Mouse (Mus musculus) lung, adult 2 months (tissue): ENCODE measurements around the gene Parp6.

Experiments used
- CTCF ChIP-seq: fragments of 200-500 bp; IDR thresholded peaks from 2 replicates; pipeline ENCODE4 v1.5.1; 2011; ENCODE audit warnings: mild to moderate bottlenecking, low read length, control low read depth; ENCODE audit not compliant: insufficient read depth
- POLR2A ChIP-seq: fragments of 200-500 bp; IDR thresholded peaks from 2 replicates; pipeline ENCODE4 v1.6.1; 2011; ENCODE audit warnings: low read depth, mild to moderate bottlenecking, control low read depth, low read length, borderline replicate concordance; ENCODE audit errors: extremely low read depth

DNA sequence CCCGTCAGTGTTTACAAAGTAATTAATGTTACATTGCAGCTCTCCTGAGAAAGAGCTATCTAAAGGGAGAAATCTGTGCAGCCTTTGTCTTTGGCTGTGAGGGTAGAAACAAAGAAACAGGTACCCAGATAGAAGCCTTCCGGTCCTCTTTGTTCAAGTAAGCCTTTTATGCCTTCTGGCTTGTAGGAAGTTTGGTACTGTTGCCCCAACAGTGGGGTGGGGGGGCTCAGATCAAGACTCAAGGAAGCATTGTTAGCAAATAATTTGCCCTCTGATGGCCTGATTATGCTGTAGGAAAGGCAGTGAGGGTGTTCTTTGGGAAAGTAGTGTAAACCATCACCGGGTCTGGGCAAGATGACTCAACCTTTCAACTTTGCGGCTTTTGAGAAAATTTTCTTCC is 41.1 kb downstream of the Parp6 start:
- no peak for TF ChIP-seq CTCF
- no peak for TF ChIP-seq POLR2A
